Mouse (Mus musculus): ENCODE results near the gene Bckdhb.

- TF ChIP-seq CTCF (conservative IDR thresholded peaks at IDR 0.05; ENCODE audit: low read length) = no peak
- no peak for TF ChIP-seq POU5F1 (IDR thresholded peaks at IDR 0.05; ENCODE audit: borderline replicate concordance, low read length)
- no peak for TF ChIP-seq NANOG (IDR thresholded peaks at IDR 0.05; ENCODE audit: borderline replicate concordance, low read length)
Observed at GRCm38 (mm10) chr9:83888214-83888613, 36.7 kb upstream of the Bckdhb start.
